Mouse (Mus musculus) yolk sac, embryonic 10.5 days (tissue): ENCODE measurements at regions not wholly inside any gene's neighbourhood (a gene's known extent, or its start where the extent isn't known, plus 50 kb on each side); places are given as distances from the start of the nearest gene placed in this dataset.
A peak's percentile ranks its signal among the peaks of the same experiment; 100 is the strongest.

Source experiments
- DNase-seq: peaks from one replicate; pipeline ENCODE4 v3.0.0-alpha.2; 2017; ENCODE audit warnings: low spot score

DNA sequence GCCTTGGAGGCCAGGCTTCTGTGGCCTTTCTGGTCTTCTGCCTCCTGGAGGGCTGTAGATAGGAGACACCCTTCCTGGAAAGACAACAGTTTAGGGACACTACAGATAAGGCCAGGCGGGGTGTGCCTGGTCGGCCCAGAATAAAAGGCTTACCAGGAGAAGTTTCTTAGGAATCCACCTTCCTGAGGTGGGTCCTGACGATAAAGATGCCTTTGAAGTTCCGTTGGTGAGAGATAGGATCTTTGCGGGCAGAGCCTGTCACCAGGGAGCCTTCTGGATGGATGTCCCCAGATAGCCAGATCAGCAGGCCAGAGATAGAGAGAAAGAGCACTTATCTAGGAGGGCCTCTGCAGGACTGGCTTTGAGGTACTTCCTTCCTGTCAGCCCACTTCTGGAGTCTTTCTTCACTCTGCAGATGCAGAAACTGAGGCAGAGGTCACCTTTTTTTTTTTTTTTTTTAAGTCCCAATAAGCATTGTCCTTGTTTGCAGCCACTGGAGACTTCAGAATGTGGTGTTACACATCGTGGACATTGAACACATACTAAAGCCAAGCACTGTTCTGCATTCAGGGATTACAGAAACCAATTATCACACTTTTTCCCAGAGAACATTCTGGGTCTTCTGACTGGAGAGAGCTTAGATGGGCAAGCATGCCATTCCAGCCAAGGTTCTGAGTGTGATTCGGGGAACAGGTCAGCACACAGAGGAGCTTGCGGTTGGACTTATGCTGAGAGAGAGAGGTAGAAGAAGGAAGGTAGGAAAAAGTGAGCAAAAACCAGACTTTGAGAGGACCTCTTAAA, 1236.3 kb upstream of the A1bg start:
- peak; percentile 55 for DNase-seq

DNA sequence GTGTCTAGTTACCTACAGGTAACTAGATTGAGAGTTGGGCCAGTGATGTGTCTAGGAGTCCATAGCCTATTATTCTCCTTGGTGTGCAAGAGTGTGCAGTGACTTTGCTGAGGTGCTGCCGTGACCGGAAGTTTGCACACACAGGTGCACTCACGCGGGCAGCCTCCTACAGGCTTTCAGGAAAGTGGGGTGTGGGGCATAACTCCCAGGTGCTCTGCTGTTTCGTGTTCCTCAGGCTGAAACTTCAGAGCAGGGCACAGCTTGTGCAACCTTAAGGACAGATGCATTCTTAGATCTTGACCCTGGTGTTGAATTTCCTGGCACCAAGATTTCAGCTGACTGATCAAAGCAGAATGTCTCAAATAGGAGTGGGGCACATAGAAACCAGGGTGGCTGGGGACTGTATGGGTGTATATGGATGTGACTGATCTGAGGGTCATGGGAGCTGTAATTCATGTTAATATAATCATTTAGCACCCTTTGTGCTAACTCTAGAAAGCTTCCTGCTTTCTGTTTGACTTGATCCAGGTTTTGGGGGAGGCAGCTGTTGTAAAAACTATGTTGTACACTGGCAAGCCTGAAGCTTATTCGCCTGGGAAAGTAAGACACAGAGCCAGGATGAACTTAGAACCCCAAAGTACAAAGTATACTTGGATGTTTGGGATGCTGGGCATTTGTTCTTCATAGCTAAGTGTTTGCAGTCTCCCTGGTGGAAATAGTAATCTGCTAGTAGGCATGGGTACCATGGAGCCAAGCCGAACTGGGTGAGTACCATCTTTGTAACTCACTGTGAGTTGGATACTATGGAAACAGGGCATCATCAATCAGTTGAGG, 1234.6 kb upstream of the A1bg start:
- DNase-seq = no peak

DNA sequence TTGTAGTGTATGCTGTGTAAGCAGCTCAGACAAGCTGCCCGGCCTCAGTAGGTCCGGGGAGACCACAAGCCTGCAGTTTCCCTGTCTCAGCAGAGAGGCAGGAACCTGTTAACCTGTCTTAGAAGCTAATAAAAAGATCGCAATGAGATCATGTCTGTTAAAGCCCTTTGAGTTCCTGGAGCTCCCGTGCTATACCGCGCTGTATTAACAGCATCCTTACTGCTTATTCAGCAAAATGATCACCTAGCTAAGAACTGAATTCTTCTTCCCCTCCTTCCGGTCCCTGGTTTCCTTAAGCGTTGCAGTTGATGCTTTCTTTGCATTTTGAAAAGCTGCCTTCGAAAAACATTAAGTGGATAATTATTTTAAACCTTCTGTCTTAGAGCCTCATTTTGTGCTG, 1230.4 kb upstream of the A1bg start:
- DNase-seq = no peak

DNA sequence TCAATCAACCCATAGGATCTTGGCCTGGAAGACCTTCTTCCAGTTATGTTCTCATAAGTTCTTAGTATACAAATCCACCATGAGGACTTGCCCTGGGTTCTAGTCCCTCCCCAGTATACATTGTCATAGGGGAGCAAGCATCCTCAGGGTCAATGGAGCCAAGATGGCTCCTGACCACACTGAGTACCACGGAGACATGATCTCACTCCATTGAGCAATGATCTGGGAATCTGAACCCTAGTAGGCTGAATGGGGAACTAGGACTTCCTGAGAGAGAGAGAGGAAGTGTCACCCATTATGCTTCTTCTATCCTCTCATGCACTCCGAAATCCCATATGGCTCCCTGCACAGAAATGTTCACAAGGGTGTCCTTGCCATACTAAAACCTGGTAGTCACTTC, 1229.3 kb upstream of the A1bg start:
- DNase-seq = no peak

DNA sequence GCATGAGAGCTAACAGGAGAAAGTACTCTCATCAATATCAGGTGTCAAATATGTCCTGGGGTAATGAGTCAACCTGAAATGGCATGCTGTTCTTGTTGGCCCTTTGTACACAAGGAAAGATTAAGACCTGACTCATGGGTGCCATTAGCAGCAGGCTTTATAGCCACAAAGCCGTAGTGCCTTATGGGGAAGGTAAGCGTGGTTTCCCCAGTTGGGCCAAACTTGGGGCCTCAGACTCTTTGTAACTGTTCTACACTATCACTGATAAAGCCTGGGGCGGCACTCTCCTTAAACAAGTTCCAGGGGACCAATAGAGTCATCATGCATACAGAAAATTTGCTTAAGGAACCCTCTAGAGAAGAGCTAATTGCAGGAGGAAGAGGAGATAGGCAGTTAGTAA, 1228.9 kb upstream of the A1bg start:
- no peak for DNase-seq

DNA sequence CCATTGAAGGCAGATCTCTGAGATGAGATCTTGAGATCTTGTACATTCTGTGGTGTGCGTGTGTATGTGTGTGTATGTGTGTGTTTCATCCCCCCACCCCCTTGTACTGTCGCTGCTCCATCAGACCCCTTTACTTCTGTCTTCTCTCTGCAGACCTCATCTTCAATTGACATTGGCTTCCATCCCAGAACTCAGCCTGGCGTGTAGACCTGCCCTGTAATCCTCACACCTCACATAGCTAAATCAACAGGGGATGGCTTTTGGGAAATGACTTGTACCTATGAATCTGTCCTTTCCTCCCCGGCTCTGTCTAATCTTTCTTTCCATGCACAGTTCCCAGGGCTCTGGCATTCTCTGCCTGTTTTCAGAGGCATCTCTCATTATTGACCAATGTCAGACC, 1227.5 kb upstream of the A1bg start:
- DNase-seq = no peak

DNA sequence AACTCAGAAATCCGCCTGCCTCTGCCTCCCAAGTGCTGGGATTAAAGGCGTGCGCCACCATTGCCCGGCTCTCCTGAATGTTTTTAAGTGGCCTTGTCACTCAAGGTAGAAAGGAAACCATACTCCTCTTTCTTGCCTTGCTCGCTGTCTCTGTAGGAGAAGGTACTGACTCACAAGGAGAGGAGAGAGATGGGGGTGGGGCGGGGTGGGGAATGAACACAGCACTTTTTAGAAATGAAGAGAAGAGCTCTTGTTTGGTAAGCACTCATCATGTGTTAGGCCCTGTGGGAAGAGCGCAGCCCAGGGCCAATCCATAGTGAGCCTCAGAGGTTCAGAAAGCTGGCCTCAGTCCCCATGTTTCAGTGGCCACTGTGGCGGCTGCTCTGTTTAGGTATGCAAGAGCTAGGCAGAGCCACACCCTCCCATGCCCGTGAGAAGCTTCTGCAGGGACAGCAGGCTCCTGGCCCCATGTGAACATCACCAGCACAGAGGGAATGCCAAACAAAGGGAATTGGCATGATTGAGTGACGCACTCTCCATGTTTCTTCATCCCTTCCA, 1225.9 kb upstream of the A1bg start:
- no peak for DNase-seq

DNA sequence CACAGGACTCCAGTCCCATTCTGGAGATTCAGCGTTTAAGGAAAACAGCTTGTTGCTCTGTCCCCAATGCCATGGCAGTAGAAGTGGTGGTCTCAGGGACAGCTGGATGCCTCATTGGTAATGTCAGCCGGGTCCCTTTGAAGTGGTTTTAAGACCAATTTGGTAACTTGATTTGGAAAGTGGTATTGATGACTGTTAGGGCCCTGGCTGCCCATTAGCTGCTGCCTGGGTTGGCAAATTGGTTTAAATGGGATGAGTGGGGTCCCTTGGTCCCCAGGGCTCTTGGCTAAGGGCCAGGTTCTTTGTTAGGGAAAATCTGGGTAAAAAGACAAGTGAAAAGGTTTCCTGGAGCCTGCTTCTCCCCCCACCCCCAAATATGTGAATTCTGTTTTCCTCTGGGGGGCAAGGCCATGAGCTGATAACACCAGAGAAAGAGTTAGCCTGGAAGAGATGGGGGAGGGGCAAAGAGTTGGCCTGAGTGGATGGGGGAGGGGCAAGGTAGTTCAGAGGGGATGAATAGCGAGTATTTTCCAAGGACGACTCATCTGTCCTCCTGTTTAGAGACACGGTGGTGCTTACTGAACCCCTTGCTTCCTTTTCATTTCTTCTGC, 1224.6 kb upstream of the A1bg start:
- DNase-seq = no peak

DNA sequence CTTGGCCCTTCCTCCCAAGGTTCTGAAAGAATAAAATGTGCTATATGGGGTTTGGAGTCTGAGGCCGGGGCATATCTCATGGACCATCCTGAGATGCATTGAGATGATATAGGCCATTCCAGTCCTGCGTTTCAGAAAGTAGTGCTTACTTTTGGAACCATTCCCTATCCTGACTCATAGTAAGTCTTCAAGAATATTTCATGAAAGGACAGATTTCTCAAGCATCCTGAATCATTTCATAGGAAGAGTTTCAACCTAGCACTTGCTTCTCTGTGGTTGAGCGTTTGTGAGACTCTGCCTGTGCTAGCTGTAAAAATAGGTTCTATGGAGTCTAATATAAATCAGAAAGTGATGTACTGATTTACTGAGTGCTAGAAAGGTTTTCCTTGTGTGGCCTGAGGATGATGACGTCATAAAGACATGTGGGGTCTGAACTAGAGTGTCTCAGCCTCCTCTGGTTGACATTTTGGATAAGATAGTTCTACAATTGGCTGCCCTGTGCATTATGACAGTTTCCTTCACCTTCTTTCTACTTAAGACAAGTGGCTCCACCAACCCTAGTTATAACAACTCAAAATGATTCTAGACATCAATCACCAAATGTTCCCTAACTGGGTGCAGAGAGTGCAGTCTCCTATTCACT, 1223.0 kb upstream of the A1bg start:
- DNase-seq = no peak

DNA sequence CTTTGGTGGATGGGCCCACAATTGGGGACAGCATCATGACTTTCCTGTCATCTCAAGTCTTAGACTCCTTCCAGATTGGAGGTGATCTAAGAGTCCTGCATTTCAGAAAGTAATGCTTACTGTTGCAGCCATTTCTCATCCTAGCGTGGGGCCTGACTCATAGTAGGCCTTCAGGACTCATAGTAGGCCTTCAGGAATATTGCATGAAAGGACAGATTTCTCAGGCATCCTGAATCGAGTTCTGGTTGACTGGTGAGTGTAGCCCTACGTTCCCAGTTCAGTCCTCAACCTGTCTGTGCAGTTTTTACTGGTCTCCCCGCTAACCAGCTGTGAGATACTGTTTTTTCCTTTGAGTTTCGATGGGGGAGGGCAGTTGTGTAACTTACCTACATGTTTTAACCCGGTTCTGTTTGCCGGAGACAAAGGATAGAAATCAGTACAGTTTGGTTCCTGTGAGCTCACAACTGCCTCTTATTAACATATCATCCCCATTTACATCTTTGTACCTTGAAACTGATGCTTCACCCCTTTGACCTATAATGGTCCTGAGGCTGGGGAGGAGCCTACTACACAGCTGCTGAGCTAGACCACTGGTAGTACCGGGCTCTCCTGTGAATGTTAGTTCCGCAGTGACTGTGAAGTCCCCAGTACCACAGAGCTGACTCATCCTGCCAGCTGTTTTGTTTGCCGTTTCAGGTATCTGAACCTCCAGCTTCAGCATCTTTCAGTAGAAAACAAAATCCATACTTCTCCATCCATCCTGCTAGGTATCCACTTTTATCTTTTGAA, 1222.2 kb upstream of the A1bg start:
- no peak for DNase-seq

DNA sequence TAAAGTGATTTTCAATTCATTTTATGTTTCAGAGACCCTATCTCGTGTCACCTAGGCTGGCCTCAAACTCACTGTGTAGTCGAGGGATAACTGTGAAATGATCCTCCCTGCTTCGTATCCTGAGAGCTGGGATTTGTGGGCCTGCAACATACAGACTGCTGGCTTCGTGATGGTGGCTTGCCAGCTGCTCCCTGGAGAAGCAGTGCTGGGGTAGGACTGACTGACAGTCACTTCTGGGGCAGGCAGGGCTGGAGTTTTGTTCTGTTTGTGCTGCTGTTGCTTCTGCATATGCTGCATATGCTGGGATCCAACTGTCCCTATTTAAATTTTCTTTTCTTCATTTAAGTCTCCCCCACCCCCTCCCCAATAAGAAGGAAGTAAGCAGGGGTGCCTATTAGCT, 1217.0 kb upstream of the A1bg start:
- no peak for DNase-seq

DNA sequence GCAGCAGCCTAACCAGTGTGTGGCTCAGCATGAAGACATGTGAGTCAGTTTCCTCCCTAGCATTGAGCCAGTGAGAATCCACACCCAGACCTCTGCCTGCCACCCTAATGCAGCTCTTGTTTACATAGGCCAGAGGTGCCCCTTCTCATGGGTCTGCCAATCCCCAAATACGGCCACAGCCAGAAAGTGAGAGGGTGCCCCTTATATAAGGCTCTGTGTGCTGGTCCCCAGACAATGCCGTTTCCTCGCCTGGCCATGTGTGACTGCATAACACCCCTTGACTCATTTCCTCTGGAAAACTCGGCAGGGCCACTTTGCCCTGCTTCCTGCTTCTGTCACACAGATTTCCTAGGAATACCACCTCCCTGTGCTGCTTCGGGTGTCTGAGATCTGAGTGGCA, 1216.4 kb upstream of the A1bg start:
- no peak for DNase-seq

DNA sequence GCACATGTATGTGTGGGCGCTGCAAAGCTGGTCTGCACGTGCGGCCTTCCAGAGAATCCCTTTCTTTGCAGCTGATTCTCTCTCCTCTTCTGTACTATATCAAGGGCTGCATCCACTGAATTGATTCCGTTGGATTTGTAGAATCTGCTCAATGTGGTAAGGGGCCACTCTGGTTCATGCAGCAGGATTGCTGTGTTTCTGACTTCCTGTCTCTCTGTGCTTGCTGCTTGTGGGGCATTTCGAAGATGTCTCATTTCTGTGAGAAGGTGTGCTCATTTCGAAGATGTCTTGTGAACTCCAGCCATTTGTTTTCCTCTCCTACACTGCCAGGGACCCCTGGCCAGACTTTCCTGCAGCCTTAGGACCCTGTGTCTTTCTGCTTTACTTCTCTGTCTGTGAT, 1215.9 kb upstream of the A1bg start:
- no peak for DNase-seq

DNA sequence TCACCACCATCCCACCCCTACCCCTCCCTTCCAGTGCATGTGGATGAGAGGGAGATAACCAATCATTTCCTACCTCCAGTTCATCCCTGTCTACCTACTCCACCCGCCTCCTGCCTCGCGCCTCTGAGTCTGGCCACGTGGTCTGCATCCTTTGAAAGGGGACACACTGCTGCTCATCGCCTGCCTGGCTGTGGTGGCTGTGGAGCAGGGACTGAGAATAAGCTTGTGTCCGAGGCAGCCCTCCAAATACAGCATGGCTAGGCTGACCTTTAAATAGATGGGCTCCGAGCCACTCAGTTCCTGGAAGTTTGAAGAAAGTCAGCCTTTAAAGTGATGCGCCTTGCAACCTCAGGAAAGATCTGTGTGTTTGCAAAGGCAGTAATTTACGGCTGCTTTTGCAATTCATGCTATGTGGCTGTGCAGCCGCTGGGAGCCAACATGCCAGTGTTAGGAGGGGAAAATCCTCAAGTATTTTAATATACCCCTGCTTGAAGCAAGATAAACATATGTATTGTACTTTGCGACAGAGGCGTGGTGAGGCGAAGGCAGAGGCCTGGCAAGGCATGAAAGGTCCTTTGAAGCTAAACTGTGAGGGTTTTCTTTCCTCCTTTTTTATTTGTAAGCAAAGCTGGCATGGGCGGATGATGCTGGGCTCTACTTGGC, 1214.3 kb upstream of the A1bg start:
- no peak for DNase-seq

DNA sequence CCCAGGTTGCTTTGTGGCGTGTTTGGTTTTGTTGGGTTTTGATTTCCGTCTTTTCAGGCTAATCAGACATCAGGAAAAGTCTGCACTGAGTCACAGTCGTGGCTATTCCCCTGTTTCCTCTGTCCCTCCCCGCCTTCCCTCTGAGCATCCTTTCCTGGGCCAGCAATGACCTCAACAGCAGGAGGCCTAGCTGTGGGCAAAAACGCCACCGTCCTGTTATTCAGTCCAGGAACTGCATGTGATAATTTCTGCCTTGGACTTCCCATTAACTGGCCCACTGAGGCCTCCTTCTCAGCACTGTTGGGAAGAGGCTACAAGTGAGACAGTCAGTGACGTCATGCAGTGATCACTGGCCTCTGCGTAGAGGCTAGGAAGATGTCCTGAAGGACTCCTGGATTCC, 1212.0 kb upstream of the A1bg start:
- DNase-seq = no peak

DNA sequence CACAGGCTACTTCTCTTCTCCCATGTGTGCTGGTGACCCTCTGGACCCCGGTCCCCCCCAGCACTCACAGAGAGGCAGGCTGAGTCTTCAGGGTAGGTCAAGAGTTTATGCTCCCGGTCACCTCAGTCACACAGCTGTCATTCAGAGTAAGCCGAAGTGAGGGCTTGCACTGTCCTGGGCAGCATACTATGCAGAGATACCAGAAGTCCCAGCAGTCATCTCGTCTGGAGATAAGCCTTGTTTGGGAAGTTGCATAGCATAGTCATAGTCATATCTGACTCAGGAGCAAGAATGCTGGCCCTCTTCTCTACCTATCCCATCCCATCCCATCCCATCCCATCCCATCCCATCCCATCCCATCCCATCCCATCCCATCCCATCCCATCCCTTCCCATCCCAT, 1211.5 kb upstream of the A1bg start:
- DNase-seq = no peak

DNA sequence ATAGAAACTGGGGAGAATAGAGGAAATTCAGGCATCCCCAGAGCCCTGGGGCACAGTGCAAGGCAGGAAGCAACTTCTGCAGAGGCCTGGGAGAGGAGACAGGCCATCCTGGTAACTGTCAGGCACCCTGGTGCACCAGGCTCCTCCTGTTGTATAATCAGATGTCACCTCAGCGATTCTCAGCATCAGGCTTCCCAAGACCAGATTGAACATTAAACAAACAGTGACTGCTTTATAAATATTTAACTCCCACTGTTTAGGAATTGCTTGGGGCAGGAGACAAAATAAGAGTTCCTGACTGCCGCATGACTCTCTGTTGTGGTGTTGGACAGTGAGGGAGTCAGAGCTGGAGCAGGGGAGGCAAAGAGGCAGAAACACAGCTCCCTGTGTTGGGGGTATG, 1210.1 kb upstream of the A1bg start:
- DNase-seq = peak; percentile 67

DNA sequence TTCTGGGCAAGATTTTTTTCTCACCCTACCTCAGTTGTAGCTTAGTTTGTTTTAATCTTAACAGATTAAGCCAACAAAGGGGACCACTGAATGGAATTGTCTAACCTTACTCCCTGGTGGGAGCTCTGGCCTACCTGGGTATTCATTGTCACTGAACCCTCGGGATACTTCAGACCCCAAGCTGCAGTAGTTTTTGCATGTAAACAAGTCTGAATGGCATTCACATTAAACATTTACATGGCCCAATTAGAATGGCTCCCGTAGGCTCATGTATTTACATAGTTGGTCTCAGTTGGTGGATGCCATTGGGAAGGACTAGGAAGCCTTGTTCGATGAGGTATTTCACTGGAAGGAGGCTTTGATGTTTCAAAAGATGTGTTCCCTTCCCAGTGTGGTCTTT, 1208.9 kb upstream of the A1bg start:
- DNase-seq = no peak

DNA sequence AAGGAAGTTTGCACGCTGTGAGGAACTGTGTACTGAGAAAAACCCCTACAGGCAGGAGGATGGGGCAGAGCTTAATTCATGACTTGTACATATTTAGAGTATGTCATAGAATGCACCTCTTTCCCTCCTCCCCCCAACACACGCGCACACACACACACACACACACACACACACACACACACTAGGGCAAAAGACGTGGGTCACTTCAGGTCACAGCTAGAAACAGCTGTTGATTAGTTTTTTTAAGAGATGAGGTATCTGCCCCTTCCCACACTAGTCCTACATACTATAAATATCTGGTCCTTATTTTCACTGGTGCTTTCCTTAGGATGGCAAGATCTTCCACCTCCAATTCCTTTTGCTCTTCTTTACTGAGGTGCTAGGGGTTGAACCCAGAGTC, 1207.7 kb upstream of the A1bg start:
- no peak for DNase-seq

DNA sequence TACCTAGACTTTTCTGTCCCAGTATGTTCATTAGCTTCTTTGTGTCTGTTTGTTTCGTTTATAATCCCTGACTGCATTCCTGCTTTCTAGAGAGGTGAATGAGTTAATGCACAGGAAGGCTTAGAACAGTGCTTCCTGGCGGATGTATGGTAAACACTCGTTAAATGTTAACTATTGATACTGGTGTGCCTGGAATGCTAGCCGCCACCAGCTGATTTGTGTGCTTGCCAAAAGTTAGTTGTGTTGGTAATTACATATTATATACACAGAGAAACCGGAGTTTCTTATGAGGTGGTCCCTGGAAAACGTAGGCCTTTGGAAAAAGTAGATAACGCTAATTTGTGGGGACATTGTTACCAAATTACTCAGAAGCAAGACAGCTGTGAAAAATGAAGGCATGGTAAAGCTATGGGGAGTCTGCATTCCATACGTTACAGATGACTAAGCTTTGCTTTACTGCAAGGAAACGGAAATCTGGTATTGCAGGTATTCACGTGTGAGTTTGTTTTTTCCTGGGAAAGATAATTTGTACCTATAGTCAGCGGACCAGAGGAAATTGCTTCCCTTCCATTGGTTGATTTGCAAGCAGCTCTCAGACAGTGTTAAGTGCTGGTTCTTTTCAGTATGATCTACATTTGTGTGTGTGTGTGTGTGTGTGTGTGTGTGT, 1205.9 kb upstream of the A1bg start:
- DNase-seq = peak; percentile 81
